Mouse (Mus musculus) B cell, adult 2 months (primary cell): Measurements from ENCODE around the gene Gabpb2.
A peak's percentile ranks its signal among the peaks of the same experiment; 100 is the strongest.

Experiments used
- DNase-seq, 2 experiments: peaks; one replicate each; pipeline ENCODE4 v3.0.0; 2022

The Gabpb2 gene

DNA sequence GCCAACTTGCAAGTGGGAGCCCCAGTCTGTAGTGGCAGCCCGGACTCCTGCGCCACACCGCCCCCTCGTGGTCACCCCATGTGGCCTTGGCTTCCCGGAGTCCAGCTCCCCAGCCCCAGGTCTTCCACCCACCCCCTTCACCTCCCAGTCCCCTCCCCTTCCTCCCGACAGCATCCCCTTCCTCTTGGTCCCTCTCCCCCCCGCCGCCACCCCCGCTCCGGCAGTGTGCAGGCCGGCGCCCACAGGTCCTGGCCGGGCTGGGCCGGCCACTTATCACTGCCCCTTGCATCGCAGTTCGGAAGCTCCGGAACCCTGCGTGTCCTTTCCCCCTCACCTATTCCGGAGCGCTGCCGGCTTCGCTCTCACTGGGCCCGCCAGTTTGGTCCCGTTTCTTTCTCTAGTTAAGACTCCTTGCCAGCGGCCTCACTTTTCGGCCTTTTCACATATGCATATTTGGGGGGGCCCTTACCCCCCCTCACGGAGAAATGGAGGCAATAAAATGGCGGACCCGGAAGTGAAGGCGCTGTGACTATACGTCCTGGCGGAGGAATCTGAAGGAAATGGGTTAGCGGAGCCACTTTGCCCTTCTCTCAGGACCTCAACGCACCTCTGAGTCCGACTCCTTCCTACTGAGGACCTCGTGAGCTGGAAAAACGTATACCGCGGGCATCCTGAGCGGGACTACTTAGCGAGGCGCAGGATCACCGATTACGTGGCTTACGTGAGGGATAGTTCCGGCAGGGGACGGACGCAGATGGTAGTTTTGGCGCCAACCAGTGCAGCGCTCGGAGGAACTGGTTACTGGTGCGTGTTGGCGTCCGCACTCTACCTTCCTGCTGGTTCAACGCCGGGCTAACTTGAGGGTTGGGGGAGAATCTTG, at the start of gene Gabpb2:
Gene Gabpb2, minus strand, starts transcription at position 662 of the 880 bp plus-strand sequence.
- peak; percentile 95 to 96 for DNase-seq

DNA sequence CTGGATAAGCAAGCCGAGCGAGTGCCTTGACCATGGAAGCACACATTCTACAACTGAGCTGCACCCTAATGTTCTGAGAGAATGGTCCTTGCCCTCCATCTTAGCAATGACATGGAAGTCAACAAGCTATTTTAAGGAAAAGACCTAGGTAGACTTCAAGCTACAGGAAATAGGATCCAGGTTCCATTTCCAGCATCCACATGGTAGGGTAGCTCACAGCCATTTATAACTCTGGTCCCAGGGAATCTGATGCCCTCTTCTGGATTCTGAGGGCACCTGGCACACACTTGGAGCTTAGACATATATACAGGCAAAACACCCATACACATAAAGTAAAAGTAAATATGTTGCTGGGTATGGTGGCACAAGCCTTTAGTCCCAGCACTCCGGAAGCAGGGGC, 48.3 kb upstream of the Gabpb2 start:
- DNase-seq: no peak

DNA sequence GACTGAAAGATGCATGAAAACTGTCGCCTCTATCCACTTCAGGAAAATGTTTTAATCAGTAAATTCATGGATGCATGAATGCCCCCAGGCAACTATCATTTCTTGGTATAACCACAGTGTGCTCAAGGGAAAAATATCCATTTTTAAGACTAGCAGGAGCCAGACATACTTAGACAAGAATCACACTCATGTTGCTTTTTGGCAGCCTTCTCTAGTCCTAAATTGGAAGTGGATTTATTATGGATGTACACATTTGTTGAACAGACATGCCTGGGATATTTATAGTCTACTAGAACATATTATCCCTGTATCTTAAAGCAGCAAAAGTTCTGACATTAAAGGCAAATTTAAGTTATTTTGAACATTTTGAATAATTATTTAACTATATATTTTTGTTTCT, 47.0 kb upstream of the Gabpb2 start:
- DNase-seq: no peak

DNA sequence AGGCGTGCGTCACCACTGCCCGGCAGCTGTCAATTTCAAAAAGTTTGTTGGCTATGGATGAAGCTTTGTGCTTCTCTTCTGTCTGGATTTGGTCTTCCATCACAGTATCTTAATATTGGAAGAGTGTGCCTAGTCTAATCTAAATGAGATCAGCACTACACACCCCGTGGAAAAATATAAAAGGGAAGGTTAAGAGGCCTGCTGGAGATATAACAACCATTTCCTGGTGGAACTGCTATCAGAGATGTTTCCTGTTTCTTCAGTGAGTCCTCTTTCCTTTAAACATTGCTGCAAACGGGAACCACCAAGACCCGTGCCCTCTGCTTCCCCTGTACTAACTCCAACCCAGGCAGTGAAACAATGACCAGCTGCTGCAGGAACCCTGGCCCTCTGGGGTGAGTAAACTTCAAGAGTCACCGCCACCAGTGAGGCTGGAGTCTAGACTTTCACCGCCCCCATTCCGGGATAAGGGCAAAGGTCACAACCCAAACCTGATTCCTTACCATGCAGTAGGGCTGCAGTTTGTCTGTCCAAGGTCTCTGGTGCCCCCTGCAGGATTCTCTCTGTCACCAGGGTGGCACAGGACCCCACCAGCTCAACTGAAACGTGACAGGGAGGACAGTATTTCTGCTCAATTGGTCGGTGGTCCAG, 45.5 kb upstream of the Gabpb2 start:
- peak; percentile 85 to 87 for DNase-seq

DNA sequence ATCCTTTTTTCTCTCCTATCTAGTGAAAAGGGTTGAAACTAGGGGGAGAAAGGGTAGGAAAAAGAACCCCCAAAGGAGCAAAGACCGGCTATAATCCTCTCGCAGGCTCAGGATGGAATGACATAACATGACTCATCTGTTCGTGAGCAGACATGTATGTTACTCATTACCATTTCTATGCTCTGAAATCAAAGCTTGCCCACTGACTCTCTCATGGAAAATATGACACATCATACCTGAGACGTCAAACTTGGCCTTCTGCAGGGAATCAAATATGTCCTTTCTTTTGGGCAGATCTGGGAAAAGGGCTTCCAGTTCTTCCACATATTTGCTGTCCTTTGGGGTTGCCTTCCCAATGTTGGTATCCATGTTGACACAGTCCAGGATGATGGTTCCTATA, 44.3 kb upstream of the Gabpb2 start:
- DNase-seq: no peak

DNA sequence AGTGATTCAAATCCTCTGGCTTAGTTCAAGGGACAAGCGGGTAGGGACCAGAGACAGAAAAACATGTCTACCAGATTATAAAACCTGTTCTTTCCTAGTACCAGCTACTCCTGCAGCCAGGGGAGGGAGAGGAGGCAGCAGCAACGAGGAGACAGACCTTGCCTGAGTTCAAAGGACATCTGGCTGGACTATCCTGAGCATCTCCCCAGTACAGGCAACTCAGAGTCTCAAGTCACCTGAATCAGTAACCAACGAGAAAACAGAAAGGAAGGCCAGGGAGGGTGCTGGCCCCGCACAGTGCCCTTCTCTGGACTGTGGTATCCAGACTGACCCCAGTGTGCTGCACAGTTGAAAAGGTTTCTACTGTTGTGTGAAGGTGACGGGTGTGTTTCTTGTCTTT, 39.2 kb upstream of the Gabpb2 start:
- no peak for DNase-seq

DNA sequence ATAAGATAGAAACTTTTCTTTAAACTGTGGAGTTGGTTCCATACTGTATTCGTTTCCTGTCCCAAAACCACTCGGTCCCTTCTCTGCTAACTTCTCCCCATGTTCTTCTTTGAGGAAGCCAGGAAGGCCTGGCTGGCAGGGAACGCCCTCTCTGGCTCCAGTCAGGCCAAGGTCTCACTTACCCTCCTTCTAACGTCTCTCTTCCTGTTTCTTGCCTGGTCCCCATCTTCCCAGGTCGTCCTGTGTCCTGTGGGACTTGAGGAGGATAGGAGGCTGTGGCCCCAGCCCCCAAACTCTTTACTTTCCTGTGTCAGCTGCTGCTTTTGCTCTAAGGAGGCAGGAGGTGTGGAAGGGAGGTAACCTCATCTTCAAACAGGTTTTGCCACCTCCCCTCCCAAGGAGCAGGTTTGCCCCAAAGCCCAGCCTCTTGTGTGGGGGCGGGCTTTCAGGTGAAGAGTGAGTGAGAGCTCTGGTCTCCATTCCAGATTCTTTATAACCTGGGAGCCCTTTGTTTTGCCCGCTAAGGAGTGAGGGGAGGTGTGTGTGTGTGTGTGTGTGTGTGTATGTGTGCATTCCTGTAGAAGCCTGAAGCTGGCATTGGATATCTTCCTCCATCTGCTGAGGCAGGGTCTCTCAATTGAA, 33.2 kb upstream of the Gabpb2 start, which contains the start of gene Bnipl:
Gene Bnipl, minus strand, starts transcription at position 411 of the 642 bp plus-strand sequence.
- no peak for DNase-seq

DNA sequence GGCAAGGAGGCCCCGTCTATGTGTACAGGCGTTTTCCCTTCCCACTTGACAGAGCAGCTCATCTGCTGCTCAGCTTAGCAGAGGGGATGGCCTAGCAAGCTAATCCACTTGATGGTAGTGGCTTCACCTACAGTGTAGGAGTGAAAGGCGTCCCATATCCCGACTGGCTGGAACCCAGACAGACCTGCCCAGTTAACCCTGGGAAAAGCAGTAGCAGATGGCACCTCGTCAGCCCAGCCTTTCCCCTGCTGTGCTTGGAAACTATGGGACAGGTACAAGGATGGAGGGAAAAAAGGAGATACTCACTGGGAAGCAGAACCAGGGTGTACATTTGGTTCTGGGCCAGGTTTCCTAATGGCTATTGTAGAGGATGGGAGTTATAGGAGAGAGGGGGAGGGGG, 32.6 kb upstream of the Gabpb2 start:
- DNase-seq: no peak

DNA sequence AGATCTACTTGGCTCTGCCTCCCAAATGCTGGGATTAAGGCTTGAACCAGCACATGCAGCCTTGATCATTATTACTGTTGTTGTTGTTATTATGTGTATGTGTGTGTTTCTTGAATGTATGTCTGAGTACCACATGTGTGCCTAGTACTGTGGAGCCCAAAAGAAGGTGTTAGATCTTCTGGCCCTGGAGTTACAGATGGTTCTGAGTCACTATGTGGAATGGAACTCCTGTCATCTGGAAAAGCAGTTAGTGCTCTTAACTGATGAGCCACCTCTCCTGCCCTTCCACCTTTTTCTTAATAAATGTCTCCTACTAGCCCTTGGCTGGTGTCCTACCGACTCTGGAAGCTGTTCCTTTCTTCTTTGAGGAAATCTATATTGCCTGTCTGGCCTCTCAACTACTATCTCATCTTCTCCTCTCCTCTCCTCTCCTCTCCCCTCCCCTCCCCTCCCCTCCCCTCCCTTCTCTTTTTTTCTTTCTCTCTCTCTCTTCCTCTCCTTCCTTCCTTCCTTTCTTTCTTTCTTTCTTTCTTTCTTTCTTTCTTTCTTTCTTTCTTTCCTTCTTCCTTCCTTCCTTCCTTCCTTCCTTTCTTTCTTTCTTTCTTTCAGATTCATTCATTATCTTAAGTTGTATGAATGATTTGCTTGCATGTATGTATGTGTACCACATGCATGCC, 30.1 kb upstream of the Gabpb2 start:
- no peak for DNase-seq

DNA sequence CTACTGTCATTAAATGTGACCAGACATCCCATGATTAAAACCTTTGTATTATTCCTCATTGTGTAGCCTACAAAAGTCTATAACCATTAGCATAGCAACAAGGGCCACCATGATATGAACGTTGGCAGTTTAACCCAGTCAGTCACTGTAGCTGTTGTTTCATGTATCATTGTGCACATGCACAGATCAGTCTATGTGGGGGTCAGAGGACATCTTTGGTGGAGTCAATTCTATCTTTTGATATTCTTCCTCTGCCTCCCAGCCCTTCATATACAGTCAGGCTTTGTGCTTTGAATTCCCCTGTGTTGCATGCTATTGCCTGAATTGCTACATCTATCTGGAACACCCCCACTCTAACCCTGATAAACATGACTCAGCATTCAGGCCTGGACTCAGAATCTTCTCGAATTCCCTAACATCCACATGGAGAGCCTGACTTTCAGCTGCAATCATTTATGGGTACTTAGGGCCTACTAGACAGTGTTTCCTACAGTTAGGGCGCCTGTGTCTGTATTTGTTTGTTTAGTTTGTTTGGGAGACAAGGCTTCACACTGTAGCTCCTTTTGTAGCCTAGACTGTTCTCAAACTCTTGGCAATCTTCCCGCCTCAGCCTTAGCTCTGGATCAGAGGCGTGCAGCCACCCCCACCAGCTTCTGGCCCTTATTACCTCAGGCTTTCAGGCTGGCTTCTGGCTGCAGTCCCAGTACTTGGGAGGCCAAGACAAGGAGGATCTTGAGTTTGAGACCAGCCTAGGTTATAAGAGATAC, 28.9 kb upstream of the Gabpb2 start:
- no peak for DNase-seq

DNA sequence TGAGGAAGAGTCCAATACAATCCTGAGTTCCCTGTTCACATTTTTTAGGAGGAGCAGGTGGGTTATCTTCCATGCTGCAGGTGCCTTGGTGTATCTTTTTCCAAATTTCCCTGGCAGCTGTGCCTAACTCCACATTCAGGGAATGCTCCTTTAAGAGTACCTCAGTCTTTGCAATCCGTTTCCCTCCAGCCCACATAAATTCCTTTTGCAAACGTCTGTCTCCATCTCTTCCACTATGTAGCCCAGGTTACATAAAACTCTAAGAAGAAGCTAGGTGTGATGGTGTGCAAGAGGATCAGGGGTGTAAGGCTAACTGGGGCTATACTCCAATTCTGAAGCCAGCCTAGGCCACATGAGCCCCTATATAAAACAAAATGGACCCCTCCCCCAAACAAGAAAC, 25.4 kb upstream of the Gabpb2 start:
- DNase-seq: no peak

DNA sequence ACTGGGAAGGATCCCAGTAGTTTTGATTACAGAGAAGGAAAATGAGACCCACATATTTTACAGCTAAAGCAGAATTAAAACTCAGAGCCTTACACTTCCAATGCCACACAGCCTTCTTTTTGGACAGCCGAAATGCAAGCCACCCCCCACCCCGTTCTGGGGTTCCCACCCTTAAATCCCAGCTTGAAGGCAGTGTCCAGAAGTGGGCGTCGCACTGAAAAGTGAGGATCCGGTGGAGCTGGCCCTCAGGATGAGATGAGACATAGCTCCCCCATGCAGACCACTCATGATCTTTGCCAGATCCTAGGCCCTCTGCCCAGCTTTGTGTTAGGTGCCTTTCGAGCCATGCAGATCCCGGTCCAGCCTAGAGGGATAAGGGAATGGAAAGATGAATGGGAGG, 23.8 kb upstream of the Gabpb2 start, which contains the start of gene Gm128:
Gene Gm128, minus strand, starts transcription at position 101 of the 400 bp plus-strand sequence.
- DNase-seq: no peak

DNA sequence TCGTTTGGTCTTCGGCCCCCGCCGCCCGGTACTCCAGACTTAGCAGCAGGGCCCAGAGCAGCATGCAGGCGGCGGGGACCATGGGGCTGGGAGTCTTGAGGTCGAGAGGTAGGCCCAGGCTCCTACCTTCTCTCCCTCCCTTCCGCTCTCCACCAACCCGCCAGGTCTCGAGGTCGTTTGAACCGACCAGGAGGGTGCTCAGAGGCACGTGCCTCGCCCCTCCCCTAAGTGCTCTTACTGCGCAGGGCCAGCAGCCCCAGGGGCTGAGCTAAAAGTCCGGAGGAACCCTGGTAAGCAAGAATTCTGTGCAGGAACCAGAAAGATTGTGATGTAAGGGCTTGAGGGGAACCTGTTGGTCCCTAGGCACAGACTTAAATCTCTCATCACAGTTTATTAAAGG, 23.2 kb upstream of the Gabpb2 start:
- no peak for DNase-seq

DNA sequence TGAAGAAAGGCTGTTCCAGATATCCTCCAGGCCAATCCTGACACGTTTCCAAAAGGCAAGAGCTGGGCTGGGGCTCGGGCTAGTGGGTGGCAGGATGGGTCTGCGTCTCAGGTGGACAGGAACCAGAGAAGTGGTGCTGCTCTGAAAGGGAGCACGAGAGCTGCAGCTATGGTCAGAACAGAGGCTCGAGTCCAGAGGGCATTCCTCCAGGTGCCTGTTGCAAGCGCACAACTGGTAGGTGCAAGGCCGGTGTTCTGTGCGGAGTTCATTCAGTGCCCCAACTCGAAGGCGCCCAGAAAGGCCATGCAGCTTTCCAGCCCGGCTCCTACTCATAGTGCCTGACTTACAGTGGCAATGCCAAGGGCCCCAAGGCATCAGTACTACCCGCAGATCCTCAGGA, 22.3 kb upstream of the Gabpb2 start:
- no peak for DNase-seq

DNA sequence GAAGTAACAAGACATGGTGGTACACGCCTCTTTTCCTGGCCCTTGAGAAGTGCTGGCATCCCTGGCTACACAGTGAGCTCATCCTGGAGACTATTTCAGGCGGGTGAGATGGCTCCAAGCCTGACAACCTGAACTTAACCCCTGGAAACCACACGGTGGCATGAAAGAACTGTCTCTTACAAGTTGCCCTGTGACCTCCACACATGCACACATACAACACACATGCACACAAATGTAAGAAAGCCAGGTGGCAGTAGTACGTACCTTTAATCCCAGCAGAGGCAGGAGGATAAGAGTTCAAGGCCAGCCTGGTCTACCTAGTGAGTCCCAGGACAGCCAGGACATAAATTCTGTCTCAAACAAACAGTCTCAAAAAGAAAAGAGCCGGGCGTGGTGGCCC, 21.3 kb upstream of the Gabpb2 start:
- DNase-seq: no peak

DNA sequence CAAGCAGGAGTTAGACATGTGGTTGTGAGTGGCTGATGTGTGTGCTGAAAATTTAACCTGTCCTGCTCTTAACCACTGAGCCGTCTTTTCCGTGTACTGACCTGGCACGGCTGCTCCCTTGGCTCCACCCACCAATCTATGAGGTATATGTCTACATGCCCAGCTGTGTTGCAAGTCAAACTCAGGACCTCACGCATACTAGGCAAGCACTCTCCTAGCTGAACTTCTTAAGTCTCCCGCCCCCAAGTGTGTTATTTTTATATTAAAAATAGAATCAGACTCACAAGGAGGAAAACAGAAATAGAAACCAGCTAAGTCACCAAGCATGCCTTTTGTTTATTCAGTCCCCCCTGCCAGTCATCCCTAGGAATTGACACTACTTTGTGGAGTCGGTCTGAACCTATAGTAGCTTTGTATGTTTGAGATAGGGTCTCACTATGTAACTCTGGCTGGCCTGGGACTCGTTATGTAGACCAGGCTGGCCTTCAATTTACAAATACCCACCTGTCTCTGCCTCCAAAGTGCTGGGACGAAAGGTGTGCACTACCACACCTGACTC, 19.9 kb upstream of the Gabpb2 start:
- DNase-seq: no peak

DNA sequence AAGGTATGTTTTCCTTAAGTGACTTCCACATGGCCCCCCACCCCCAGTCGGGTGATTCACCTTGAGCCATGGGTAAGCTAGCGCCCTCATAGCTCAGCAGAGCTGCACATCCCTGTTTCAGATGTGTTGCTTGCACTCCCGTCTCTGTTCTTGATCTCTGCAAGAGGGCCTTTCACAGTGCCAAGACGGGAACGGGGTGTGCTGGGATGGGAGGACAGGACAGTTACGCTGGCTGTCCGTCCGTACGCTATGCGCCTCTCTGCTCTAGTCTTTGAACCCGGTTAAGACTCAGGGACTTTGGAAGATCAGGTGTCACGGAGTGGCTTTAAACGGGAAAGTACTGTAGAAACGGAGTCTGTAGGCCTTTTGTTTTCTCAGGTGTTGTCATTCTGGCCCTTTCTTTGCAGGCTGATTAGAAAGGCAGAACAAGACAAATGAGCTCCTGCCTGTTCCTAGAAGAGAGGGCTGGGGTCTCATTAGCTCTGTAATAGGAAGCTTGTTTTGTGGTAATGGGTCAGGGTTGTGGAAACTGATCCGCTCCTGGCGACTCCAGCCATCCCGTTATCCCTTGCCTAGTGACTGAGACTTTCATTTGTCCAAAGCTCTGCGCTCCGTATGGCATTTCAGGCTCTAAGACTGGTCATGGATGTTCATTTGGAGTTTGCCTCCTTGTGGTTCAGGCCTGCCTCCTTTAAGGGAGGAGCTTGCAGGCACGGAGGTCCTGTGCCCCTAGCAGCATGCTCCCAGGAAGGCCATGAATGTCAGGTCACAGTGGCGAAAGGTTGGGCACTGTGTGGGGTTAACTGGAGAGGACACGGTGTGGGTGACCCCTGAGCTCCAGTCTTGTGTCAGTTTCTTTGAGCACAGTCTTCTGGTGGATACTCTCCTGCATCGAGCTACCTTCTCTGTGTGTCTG, 17.9 kb upstream of the Gabpb2 start:
- DNase-seq: no peak

DNA sequence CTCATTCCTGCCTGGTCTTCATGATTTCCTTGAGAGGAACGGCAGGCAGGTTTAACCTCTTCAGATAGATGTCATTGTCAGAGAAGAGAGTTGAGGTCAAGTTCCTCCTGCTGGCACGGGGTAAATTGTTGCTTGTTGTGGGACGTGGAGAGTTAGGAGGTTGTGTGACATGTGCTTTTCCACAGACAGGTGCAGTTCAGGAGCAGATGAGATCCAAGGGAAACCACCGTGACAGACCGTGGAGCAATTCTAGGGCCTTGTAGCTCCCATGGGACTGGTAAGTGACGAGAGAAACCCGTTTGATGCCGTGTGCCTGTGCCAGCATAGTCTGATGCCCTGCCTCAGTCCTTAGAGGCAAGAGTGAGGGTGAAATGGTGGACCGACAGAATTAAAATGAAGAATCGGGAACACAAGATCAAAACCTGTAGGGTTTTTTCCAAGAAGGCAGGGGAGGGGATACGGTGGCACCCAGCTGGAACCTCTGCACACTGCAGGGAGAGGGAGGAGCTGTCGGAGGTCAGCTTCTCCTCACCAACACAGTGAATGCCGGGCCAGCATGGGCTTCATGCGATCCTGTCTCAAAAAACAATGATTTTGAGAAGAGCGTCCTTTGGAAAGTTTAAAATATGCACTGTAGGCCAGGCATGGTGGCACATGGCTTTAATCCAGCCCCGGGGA, 15.7 kb upstream of the Gabpb2 start:
- peak in 1 of 2 experiments; percentile 4 for DNase-seq

DNA sequence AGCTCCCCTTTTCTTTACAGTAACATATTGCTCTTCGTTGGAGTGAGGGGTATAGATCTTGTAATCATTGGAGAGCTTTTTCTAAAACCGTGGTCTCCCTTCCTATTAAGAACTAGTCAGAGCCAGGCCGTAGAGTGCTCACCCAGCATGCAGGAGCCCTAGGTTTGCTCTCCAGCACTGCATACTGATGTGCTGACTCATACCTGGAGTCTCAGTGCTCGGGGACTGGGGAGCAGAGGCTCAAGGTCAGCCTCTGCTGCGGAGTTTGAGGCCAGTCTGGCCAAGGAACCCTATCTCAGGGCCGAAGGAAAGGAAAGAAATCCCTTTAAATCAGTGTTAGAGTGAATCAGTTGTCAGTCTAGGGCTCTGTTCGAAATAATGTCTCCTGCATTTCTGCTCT, 15.1 kb upstream of the Gabpb2 start:
- DNase-seq: no peak
